Mouse (Mus musculus) lung, embryonic 14.5 days (tissue): ENCODE measurements at regions not wholly inside any gene's neighbourhood (a gene's known extent, or its start where the extent isn't known, plus 50 kb on each side); places are given as distances from the start of the nearest gene placed in this dataset.

Experiments used
- ATAC-seq: fragments of 200-750 bp; cut with Nextera tagmentation; 2 replicates; pipeline ENCODE4 v1.8.0; 2017; ENCODE audit warnings: mild to moderate bottlenecking, moderate TSS enrichment, moderate library complexity; ENCODE audit not compliant: insufficient read depth
- DNase-seq: peaks from one replicate; pipeline ENCODE4 v3.0.0-alpha.2; 2015
- H3K27ac ChIP-seq: fragments of 300-500 bp; sonication (generic); 2 replicates; pipeline ENCODE4 v1.5.1; 2014; ENCODE audit warnings: low read depth, mild to moderate bottlenecking, moderate library complexity
- H3K27me3 ChIP-seq: fragments of 300-500 bp; sonication (generic); 2 replicates; pipeline ENCODE4 v1.6.1; 2014; ENCODE audit warnings: low read length, control low read depth; ENCODE audit not compliant: insufficient read depth
- H3K36me3 ChIP-seq: fragments of 300-500 bp; sonication (generic); 2 replicates; pipeline ENCODE4 v1.6.1; 2014; ENCODE audit warnings: control low read depth; ENCODE audit not compliant: insufficient read depth
- H3K4me1 ChIP-seq: fragments of 300-500 bp; sonication (generic); 2 replicates; pipeline ENCODE4 v1.6.1; 2014; ENCODE audit warnings: antibody characterized with exemption, control low read depth; ENCODE audit not compliant: insufficient read depth
- H3K4me2 ChIP-seq: fragments of 300-500 bp; sonication (generic); 2 replicates; pipeline ENCODE4 v1.6.1; 2014; ENCODE audit warnings: mild to moderate bottlenecking
- H3K4me3 ChIP-seq: fragments of 300-500 bp; sonication (generic); 2 replicates; pipeline ENCODE4 v1.5.1; 2014; ENCODE audit warnings: low read depth, low read length
- H3K9ac ChIP-seq: fragments of 300-500 bp; sonication (generic); 2 replicates; pipeline ENCODE4 v1.6.1; 2014
- H3K9me3 ChIP-seq: fragments of 300-500 bp; sonication (generic); 2 replicates; pipeline ENCODE4 v1.6.1; 2016; ENCODE audit warnings: low read depth, low read length, control low read depth
- CTCF ChIP-seq: IDR thresholded peaks from 2 replicates; pipeline ENCODE4 v1.5.1; 2016; ENCODE audit warnings: antibody characterized with exemption, low read depth
- WGBS: fragments of 180-500 bp; shearing (Covaris S2); extraction: QIAGEN DNeasy Blood & Tissue Kit; methylation state at CpG from one replicate; pipeline ENCODE4 v1.1.7; 2014; 5-methylcytosine and 5-hydroxymethylcytosine counted together

GRCm38 (mm10) chr11:17630172-17630553, 323.5 kb downstream of the Etaa1 start:
- Histone ChIP-seq H3K27ac (no peak overlapping the region), H3K27me3 (no peaks in the 10 kb centered on the region), H3K9me3 (no peaks in the 10 kb centered on the region), H3K4me3 (no peak overlapping the region), H3K9ac (no peak overlapping the region), H3K4me2 (no peak overlapping the region), H3K36me3 (no peaks in the 10 kb centered on the region), H3K4me1 (peaks cover 4% of the 10 kb centered on the region; the same call in 1 of the 2 replicates)
- ATAC-seq (no peak), DNase-seq (no peak)
- no peak for TF ChIP-seq CTCF
- 13% methylated on average over 1 of the region's 1 CpGs for WGBS

GRCm38 (mm10) chr11:17637158-17637557, 316.5 kb downstream of the Etaa1 start:
- no peak for ATAC-seq
- Histone ChIP-seq H3K9me3 (no peaks in the 10 kb centered on the region), H3K27me3 (no peaks in the 10 kb centered on the region), H3K4me2 (no peak overlapping the region), H3K36me3 (no peaks in the 10 kb centered on the region), H3K4me1 (no peaks in the 10 kb centered on the region), H3K4me3 (no peak overlapping the region), H3K9ac (no peak overlapping the region), H3K27ac (no peak overlapping the region)
- 72% methylated on average over 3 of the region's 3 CpGs for WGBS
- no peak for TF ChIP-seq CTCF
- no peak for DNase-seq

- Histone ChIP-seq H3K27me3 (no peaks in the 10 kb centered on the region), H3K4me3 (no peak overlapping the region), H3K4me1 (no peaks in the 10 kb centered on the region), H3K36me3 (no peaks in the 10 kb centered on the region), H3K27ac (no peak overlapping the region), H3K4me2 (no peak overlapping the region), H3K9me3 (no peaks in the 10 kb centered on the region), H3K9ac (no peak overlapping the region)
- ATAC-seq (no peak), DNase-seq (peak; percentile 22)
- TF ChIP-seq CTCF = peak; percentile 15; the same call in 1 of the 2 replicates
- WGBS = 57% methylated on average over 7 of the region's 7 CpGs
Measured at GRCm38 (mm10) chr11:17639922-17640321, 313.8 kb downstream of the Etaa1 start.

GRCm38 (mm10) chr11:17647441-17647840, 306.2 kb downstream of the Etaa1 start:
- no peak for ATAC-seq
- H3K4me2 ChIP-seq = no peak overlapping the region

GRCm38 (mm10) chr11:17651389-17652156, 302.1 kb downstream of the Etaa1 start:
- no peak overlapping the region for H3K27ac ChIP-seq
- no peaks in the 10 kb centered on the region for H3K27me3 ChIP-seq
- no peaks in the 10 kb centered on the region for H3K36me3 ChIP-seq
- H3K9me3 ChIP-seq = no peaks in the 10 kb centered on the region
- no peak for TF ChIP-seq CTCF
- no peaks in the 10 kb centered on the region for H3K4me1 ChIP-seq
- H3K4me3 ChIP-seq = no peak overlapping the region
- DNase-seq (no peak), ATAC-seq (no peak)
- WGBS = 50% methylated on average over 4 of the region's 4 CpGs
- H3K4me2 ChIP-seq = no peak overlapping the region
- no peak overlapping the region for H3K9ac ChIP-seq

More at GRCm38 (mm10) chr11:17647441-17647840, 306.2 kb downstream of the Etaa1 start:
- H3K4me1 ChIP-seq = no peaks in the 10 kb centered on the region
- H3K4me3 ChIP-seq = no peak overlapping the region
- H3K9me3 ChIP-seq = no peaks in the 10 kb centered on the region
- H3K9ac ChIP-seq = no peak overlapping the region
- H3K27me3 ChIP-seq = no peaks in the 10 kb centered on the region
- TF ChIP-seq CTCF = no peak
- no peak for DNase-seq
- H3K27ac ChIP-seq = no peak overlapping the region
- H3K36me3 ChIP-seq = no peaks in the 10 kb centered on the region

GRCm38 (mm10) chr11:17655840-17656239, 297.8 kb downstream of the Etaa1 start:
- 86% methylated on average over 2 of the region's 2 CpGs for WGBS
- Histone ChIP-seq H3K27ac (no peak overlapping the region), H3K27me3 (no peaks in the 10 kb centered on the region), H3K4me2 (no peak overlapping the region), H3K9me3 (no peaks in the 10 kb centered on the region), H3K9ac (no peak overlapping the region), H3K4me1 (no peaks in the 10 kb centered on the region), H3K4me3 (no peak overlapping the region), H3K36me3 (no peaks in the 10 kb centered on the region)
- DNase-seq (no peak), ATAC-seq (no peak)
- TF ChIP-seq CTCF = no peak

GRCm38 (mm10) chr11:17657720-17658119, 296.0 kb downstream of the Etaa1 start:
- WGBS = 88% methylated on average over 3 of the region's 3 CpGs
- no peak overlapping the region for H3K27ac ChIP-seq
- ATAC-seq (no peak), DNase-seq (no peak)
- no peak overlapping the region for H3K4me3 ChIP-seq
- no peaks in the 10 kb centered on the region for H3K36me3 ChIP-seq
- H3K27me3 ChIP-seq = no peaks in the 10 kb centered on the region
- no peak for TF ChIP-seq CTCF
- no peak overlapping the region for H3K9ac ChIP-seq
- H3K9me3 ChIP-seq = no peaks in the 10 kb centered on the region
- H3K4me2 ChIP-seq = no peak overlapping the region
- no peaks in the 10 kb centered on the region for H3K4me1 ChIP-seq

GRCm38 (mm10) chr11:17658289-17658688, 295.4 kb downstream of the Etaa1 start:
- no peak for TF ChIP-seq CTCF
- DNase-seq (no peak), ATAC-seq (no peak)
- Histone ChIP-seq H3K4me3 (no peak overlapping the region), H3K9ac (no peak overlapping the region), H3K27me3 (no peaks in the 10 kb centered on the region), H3K9me3 (no peaks in the 10 kb centered on the region), H3K36me3 (no peaks in the 10 kb centered on the region), H3K4me2 (no peak overlapping the region), H3K27ac (no peak overlapping the region), H3K4me1 (no peaks in the 10 kb centered on the region)
- 77% methylated on average over 3 of the region's 3 CpGs for WGBS
